Mouse (Mus musculus) retina, adult 2 months (tissue): ENCODE measurements around the gene Rap1gap.

Experiments used
- DNase-seq: peaks from one replicate; pipeline ENCODE4 v3.0.0-alpha.2; 2012; ENCODE audit warnings: low read depth, low spot score

Rap1gap gene

GRCm38 (mm10) chr4:137692107-137692902, 27.8 kb downstream of the Rap1gap start:
- DNase-seq = no peak

- no peak for DNase-seq
These were observed 30.8 kb downstream of the Rap1gap start for GRCm38 (mm10) chr4:137695300-137695699.

- DNase-seq = no peak
These were observed 31.4 kb downstream of the Rap1gap start for GRCm38 (mm10) chr4:137695900-137696299.

GRCm38 (mm10) chr4:137697156-137697885, 32.8 kb downstream of the Rap1gap start:
- no peak for DNase-seq

- DNase-seq = no peak
These were observed 33.8 kb downstream of the Rap1gap start for GRCm38 (mm10) chr4:137698076-137698985.

DNA sequence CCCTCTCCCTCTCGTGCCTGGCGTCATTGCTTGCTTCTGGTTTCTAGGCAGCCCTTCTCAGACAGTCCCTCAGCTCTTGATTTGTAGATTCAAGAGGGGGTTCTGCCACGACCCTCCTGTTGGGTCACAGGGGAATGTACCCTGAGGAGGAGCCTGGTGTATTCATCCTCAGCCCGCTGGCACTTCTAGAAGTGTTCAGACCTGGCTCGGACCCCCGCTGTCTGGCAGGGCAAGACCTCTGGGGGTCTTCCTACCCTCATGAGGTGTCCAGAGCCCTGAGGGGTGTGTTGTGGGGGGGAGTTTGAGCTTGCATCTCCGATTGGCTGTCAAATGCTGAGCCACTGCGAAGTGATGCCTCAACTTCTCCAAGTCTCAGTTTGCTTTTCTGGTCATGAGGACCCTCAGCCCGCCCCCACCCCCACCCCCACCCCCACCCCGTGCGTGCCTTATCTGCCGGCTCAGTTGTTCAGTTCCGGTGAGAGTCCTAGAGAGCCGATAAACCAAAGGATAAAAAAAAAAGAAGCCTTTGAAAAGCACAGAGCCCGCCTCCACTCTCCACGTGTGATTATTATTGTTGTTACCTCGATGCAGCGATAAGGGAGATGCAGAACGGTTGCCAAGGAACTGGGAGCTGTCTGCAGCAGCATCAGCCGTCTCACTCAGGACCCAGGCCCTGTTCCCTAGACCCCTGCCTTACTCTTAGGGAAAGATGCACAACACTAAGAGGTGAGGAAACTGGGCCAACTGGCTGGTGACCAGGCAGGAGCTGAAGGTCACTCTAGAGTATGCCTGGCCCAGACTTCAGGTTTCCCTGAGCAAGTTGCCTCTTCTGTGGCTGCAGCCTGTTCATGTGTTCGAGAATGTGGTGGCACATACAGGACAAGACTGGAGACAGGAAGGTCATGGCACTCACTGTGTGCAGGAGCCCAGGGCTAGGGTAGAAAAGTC, 35.0 kb downstream of the Rap1gap start:
- no peak for DNase-seq

GRCm38 (mm10) chr4:137700960-137701359, 36.4 kb downstream of the Rap1gap start:
- DNase-seq = no peak

- no peak for DNase-seq
These were observed 38.6 kb downstream of the Rap1gap start for GRCm38 (mm10) chr4:137703077-137703476.

- DNase-seq = no peak
These were observed 40.0 kb downstream of the Rap1gap start for GRCm38 (mm10) chr4:137704561-137704960.

DNA sequence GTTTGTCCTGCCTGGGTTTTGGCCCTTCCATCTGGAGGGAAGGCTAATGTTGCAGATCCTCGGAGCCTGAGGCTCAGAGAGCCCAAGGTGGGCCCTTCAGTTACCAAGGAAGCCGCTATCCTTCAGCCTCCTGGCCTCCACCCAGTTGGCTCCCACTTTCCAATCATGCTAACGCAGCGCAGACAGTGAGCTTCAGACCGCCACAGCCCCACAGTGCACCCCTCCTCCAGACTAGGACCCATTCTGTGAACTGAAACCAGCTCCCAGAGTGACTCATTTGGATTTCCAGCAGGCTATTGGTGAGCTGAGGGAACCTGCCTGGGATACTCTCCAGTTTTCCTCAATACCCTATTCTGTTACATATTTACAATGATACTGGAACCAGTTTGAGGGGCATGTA, 40.9 kb downstream of the Rap1gap start:
- DNase-seq = no peak

- no peak for DNase-seq
These were observed 42.0 kb downstream of the Rap1gap start for GRCm38 (mm10) chr4:137706510-137706909.

DNA sequence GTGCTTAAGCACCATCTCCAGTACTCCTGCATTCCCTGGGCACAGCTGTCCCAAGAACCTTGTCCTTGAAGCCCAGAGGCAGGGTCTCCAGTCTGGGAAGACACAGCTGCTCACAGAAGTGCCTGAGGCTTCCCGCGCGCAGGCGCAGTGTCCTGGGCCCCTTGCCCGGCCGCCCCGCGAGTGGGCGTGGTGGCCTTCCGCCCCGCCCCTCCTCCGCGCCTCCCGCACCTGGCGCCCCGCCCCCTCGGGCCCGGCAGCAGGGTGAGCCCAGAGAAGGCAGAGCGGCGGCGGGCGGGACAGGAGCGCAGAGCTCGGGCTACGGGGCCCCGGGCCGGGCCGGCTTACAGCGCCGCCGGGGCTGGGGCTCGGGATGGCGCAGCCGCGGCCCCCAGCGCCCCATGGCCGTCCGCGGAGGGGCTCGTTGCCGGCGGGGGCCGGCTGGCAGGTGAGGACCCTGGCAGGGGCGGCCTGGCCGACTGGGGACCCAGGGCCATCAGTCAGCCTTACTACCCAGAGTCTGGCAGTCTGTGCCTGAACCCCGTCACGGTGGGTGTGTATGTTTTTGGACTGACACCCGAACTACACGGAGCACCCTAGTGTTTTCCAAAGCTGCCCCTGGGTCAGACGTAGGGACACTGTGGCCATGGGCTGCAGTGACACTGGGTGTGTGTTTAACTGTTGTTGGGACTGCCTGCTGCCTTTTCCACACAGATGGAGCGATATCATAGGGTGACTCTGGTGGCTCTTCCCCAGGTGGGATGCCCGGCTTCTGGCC, 42.9 kb downstream of the Rap1gap start:
- DNase-seq = no peak

- no peak for DNase-seq
These were observed 48.4 kb downstream of the Rap1gap start for GRCm38 (mm10) chr4:137712963-137713362.

- DNase-seq = no peak
These were observed 49.6 kb downstream of the Rap1gap start for GRCm38 (mm10) chr4:137714020-137714624.

GRCm38 (mm10) chr4:137717005-137717404, 52.5 kb downstream of the Rap1gap start:
- no peak for DNase-seq

DNA sequence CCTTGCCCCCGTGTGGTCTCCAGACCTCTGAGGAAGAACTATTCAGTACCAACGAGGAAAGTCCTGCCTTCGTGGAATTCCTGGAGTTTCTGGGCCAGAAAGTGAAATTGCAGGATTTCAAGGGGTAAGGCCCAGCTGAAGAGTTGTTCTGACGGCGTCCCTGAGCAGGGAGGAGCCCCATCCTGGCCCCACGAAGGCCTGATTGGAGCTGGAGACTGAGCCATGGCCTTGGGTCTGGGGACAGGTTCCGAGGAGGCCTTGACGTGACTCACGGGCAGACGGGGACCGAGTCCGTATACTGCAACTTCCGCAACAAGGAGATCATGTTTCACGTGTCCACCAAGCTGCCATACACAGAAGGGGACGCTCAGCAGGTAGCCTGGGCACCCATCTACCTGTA, 53.1 kb downstream of the Rap1gap start:
- no peak for DNase-seq

DNA sequence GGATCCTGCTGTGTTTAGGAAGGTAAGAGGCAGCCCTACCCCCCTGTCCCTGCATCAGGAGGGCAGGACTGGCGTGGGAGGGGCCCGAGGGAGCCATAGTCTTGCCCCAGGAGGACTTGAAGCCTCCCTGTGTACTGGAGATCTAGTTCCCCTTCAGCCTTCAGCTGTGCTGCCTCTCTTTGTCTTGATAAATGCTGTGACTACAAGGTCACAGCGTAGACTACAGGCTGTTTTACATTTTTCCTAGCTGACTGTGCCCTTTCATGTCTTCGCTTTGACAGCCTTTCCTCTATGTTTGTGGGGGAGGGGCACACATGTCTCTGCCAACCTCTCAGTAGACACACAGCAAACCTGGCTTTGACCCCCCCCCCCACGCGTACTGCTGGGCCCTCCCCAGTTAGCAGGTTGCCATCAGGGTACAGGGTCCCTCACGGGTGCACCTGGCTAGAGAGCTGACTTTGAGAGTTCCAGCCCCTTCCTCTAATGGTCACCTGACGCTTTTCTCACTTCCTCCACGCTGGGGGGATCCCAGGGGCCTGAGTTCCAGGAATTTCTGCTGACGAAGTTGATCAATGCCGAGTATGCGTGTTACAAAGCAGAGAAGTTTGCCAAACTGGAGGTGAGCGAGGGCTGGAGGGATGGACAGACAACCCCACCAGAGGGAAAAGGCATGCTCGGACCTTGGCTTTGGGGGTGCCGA, 55.0 kb downstream of the Rap1gap start:
- DNase-seq = no peak

GRCm38 (mm10) chr4:137721563-137721962, 57.0 kb downstream of the Rap1gap start:
- DNase-seq = no peak

GRCm38 (mm10) chr4:137722230-137722629, 57.7 kb downstream of the Rap1gap start:
- DNase-seq = no peak
